Mouse (Mus musculus) forebrain, embryonic 14.5 days (tissue): ENCODE measurements around the gene Itgad. TPM values are rescaled to one million over a fixed set of nuclear protein-coding genes. Genes with fewer than 3 reads are reported as not detected.

ENCODE experiments used
- ATAC-seq: fragments of 200-750 bp; cut with Nextera tagmentation; 2 replicates; pipeline ENCODE4 v1.8.0; 2017; ENCODE audit warnings: mild to moderate bottlenecking, moderate library complexity
- DNase-seq: peaks from one replicate; pipeline ENCODE4 v3.0.0-alpha.2; 2015; ENCODE audit warnings: low spot score
- H3K27ac ChIP-seq: fragments of 300-500 bp; sonication (generic); 2 replicates; pipeline ENCODE4 v1.5.1; 2014; ENCODE audit warnings: low read depth, mild to moderate bottlenecking, control low read depth, low read length, moderate library complexity
- H3K27me3 ChIP-seq: fragments of 300-500 bp; sonication (generic); replicated peaks from 2 replicates; pipeline ENCODE4 v1.6.1; 2014; ENCODE audit warnings: low read length, control low read depth, mixed read lengths; ENCODE audit not compliant: control insufficient read depth, insufficient read depth
- H3K36me3 ChIP-seq: fragments of 300-500 bp; sonication (generic); 2 replicates; pipeline ENCODE4 v1.6.1; 2014; ENCODE audit warnings: low read length, control low read depth; ENCODE audit not compliant: control insufficient read depth, insufficient read depth
- H3K4me1 ChIP-seq: fragments of 300-500 bp; sonication (generic); 2 replicates; pipeline ENCODE4 v1.6.1; 2014; ENCODE audit warnings: antibody characterized with exemption, low read length, control low read depth; ENCODE audit not compliant: control insufficient read depth, insufficient read depth
- H3K4me2 ChIP-seq: fragments of 300-500 bp; sonication (generic); 2 replicates; pipeline ENCODE4 v1.6.1; 2014; ENCODE audit warnings: mild to moderate bottlenecking, control low read depth, low read length
- H3K4me3 ChIP-seq: fragments of 300-500 bp; sonication (generic); 2 replicates; pipeline ENCODE4 v1.5.1; 2014; ENCODE audit warnings: low read depth, low read length, control low read depth
- H3K9ac ChIP-seq: fragments of 300-500 bp; sonication (generic); 2 replicates; pipeline ENCODE4 v1.6.1; 2014; ENCODE audit warnings: mild to moderate bottlenecking, low read length, control low read depth, moderate library complexity
- H3K9me3 ChIP-seq: fragments of 300-500 bp; sonication (generic); replicated peaks from 2 replicates; pipeline ENCODE4 v1.6.1; 2016; ENCODE audit warnings: low read length, control low read depth, mixed read lengths; ENCODE audit not compliant: control insufficient read depth
- WGBS: fragments of 180-500 bp; shearing (Covaris S2); extraction: QIAGEN DNeasy Blood & Tissue Kit; methylation state at CpG from one replicate; pipeline ENCODE4 v1.1.7; 2014; 5-methylcytosine and 5-hydroxymethylcytosine counted together
- polyA plus RNA-seq: library from polyadenylated mRNA; unstranded; fragments of >200 nt; fragmentation: Nextera tagmentation; extraction: Ambion mirVana; gene quantifications from 2 replicates; pipeline ENCODE4 v1.2.1, GENCODE M21; 2014

Gene Itgad
- polyA plus RNA-seq, 1 experiment from 2014 or later = not detected

DNA sequence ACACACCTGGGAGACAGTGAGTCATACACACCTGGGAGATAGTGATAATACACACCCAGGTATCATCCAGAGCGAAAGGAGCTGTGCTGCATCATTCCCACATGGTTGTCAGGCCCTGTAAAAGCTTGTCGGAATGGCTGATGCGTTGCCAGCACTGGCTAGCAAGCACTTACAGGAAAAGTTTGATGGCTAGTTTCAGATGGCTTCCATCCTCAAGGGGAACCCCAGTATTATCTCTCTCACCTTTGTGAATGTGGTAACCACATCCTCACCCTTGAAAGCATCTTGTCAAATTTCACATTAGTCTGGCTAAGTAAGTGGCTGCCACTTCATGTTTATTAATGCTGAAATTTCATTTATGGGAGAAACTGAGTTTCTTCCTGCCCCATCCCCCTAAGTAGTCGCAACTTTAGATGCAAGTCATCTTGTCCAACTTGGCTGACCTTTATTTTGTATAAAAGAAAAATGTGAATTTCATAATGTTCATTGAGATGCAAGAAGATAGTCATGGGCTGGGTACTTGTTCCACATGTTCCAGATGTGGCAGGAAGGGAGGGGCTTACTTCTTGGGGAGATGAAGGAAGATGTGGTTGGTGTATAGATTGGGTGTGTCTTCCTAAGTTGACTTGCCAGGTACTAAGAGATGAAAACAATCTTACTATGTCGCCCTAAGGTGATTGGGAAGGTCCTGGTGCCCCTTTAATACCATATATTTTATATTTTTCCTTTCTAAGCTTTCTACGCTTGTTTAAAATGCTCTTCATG lies 34.3 kb upstream of the Itgad start:
- ATAC-seq = no peak
- Histone ChIP-seq H3K4me3 (no peak overlapping the region), H3K9ac (no peak overlapping the region), H3K4me1 (no peaks in the 10 kb centered on the region), H3K9me3 (no peaks in the 10 kb centered on the region), H3K27ac (no peak overlapping the region), H3K36me3 (no peaks in the 10 kb centered on the region), H3K27me3 (no peaks in the 10 kb centered on the region), H3K4me2 (no peak overlapping the region)
- no peak for DNase-seq
- WGBS = 84% methylated on average over 6 of the region's 6 CpGs

- no peak within 1 kb of the TSS for H3K4me3 ChIP-seq
- H3K9ac ChIP-seq = no peak within 1 kb of the TSS
- ATAC-seq = no peak
Observed at GRCm38 (mm10) chr7:128128741-128129720, 25.1 kb upstream of the Itgad start, which contains the start of gene Itgax. Gene Itgax (plus strand): TSS chr7:128129547.

GRCm38 (mm10) chr7:128132148-128132547 lies 22.0 kb upstream of the Itgad start:
- no peaks in the 10 kb centered on the region for H3K27me3 ChIP-seq
- WGBS = 91% methylated on average over 5 of the region's 5 CpGs
- no peaks in the 10 kb centered on the region for H3K4me1 ChIP-seq
- no peak overlapping the region for H3K9ac ChIP-seq
- H3K9me3 ChIP-seq = no peaks in the 10 kb centered on the region
- DNase-seq (no peak), ATAC-seq (no peak)
- no peak overlapping the region for H3K27ac ChIP-seq
- H3K4me3 ChIP-seq = no peak overlapping the region
- H3K4me2 ChIP-seq = no peak overlapping the region
- no peaks in the 10 kb centered on the region for H3K36me3 ChIP-seq

More at GRCm38 (mm10) chr7:128128741-128129720, 25.1 kb upstream of the Itgad start, which contains the start of gene Itgax:
- H3K9me3 ChIP-seq = no peaks in the 10 kb centered on the region
- H3K36me3 ChIP-seq = no peaks in the 10 kb centered on the region
- no peak within 1 kb of the TSS for H3K4me2 ChIP-seq
- no peak for DNase-seq
- no peaks in the 10 kb centered on the region for H3K27me3 ChIP-seq
- H3K27ac ChIP-seq = no peak within 1 kb of the TSS
- WGBS = 86% methylated on average over 8 of the region's 8 CpGs
- H3K4me1 ChIP-seq = no peaks in the 10 kb centered on the region

- H3K4me2 ChIP-seq = no peak overlapping the region
Observed at GRCm38 (mm10) chr7:128133596-128133995, 20.6 kb upstream of the Itgad start.

DNA sequence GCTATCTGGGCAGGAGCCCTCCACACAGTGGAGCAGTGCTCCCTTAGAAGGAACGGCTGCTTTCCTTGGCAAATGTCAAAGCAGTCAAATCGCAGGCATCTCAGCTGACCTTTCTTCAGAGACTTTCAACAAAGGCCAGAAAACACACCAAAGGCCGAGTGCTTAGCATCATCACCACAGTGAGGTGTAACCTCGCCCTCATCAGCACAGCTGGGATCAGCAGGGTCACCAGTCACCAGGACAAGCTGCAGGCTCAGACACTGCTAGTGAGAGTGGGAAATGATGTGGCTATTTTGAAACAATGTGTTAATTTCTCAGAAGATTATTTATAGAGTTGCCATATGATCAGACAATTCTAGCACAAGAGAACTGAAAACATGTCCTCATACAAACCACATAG lies 17.2 kb upstream of the Itgad start:
- no peak overlapping the region for H3K4me2 ChIP-seq
- ATAC-seq (no peak), DNase-seq (no peak)
- H3K27ac ChIP-seq = no peak overlapping the region
- no peaks in the 10 kb centered on the region for H3K27me3 ChIP-seq
- no peak overlapping the region for H3K9ac ChIP-seq
- 59% methylated on average over 4 of the region's 4 CpGs for WGBS
- H3K36me3 ChIP-seq = no peaks in the 10 kb centered on the region
- H3K4me3 ChIP-seq = no peak overlapping the region
- no peaks in the 10 kb centered on the region for H3K9me3 ChIP-seq
- H3K4me1 ChIP-seq = no peaks in the 10 kb centered on the region

More at GRCm38 (mm10) chr7:128133596-128133995, 20.6 kb upstream of the Itgad start:
- 83% methylated on average over 2 of the region's 2 CpGs for WGBS
- DNase-seq = no peak
- no peak for ATAC-seq
- H3K27me3 ChIP-seq = no peaks in the 10 kb centered on the region
- no peaks in the 10 kb centered on the region for H3K36me3 ChIP-seq
- no peak overlapping the region for H3K27ac ChIP-seq
- H3K4me1 ChIP-seq = no peaks in the 10 kb centered on the region
- no peak overlapping the region for H3K9ac ChIP-seq
- H3K9me3 ChIP-seq = no peaks in the 10 kb centered on the region
- no peak overlapping the region for H3K4me3 ChIP-seq

DNA sequence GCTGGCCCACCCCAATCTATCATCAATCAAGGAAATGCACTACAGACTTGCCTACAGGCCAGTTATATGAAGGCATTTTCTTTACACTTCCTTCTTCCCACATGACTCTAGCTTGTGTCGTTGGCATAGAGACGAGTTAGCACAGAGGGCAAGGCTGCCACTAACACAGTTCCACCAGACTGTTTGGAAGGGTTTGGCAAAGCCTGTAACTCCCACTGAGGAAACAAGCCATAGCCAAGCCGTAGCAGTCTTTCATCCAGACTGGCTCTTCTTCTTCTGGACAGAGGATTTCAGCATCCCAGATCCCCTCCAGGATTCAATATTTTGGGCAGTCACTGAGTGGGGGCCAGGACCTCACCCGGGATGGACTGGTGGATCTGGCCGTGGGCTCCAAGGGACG lies 14.6 kb upstream of the Itgad start:
- Histone ChIP-seq H3K27ac (no peak overlapping the region), H3K27me3 (no peaks in the 10 kb centered on the region), H3K36me3 (no peaks in the 10 kb centered on the region), H3K4me2 (no peak overlapping the region), H3K9ac (no peak overlapping the region), H3K9me3 (no peaks in the 10 kb centered on the region), H3K4me3 (no peak overlapping the region), H3K4me1 (no peaks in the 10 kb centered on the region)
- WGBS = 96% methylated on average over 6 of the region's 6 CpGs
- DNase-seq = no peak
- ATAC-seq = no peak

- Histone ChIP-seq H3K27ac (no peak overlapping the region), H3K36me3 (no peaks in the 10 kb centered on the region), H3K9me3 (no peaks in the 10 kb centered on the region), H3K4me3 (no peak overlapping the region), H3K4me1 (no peaks in the 10 kb centered on the region), H3K9ac (no peak overlapping the region), H3K4me2 (no peak overlapping the region), H3K27me3 (no peaks in the 10 kb centered on the region)
- DNase-seq = no peak
- ATAC-seq = no peak
- 92% methylated on average over 8 of the region's 8 CpGs for WGBS
Observed at GRCm38 (mm10) chr7:128150970-128151369, 3.2 kb upstream of the Itgad start.

- H3K9ac ChIP-seq = no peak overlapping the region
- H3K9me3 ChIP-seq = no peaks in the 10 kb centered on the region
- H3K4me3 ChIP-seq = no peak overlapping the region
- H3K4me2 ChIP-seq = no peak overlapping the region
- no peak overlapping the region for H3K27ac ChIP-seq
- no peaks in the 10 kb centered on the region for H3K27me3 ChIP-seq
- DNase-seq = no peak
- no peak for ATAC-seq
- no peaks in the 10 kb centered on the region for H3K4me1 ChIP-seq
- H3K36me3 ChIP-seq = no peaks in the 10 kb centered on the region
- WGBS = 74% methylated on average over 10 of the region's 10 CpGs
Observed at GRCm38 (mm10) chr7:128154924-128155323, 748 bp downstream of the Itgad start.
